Mouse (Mus musculus) CH12.LX (cell line): ENCODE results near the gene Gm39653.

Experiments
- CHD2 ChIP-seq: IDR thresholded peaks from 2 replicates; pipeline ENCODE4 v1.6.1; 2011; ENCODE audit warnings: low read length, improper control_type of control experiment
- MAX ChIP-seq: IDR thresholded peaks from 2 replicates; pipeline ENCODE4 v1.6.1; 2011; ENCODE audit warnings: low read length, improper control_type of control experiment
- POLR2A ChIP-seq: IDR thresholded peaks from 2 replicates; pipeline ENCODE4 v1.6.1; 2011; ENCODE audit warnings: low read depth, mild to moderate bottlenecking, improper control_type of control experiment, low read length

- TF ChIP-seq CHD2 (no peak), POLR2A (no peak), MAX (no peak)
Observed at GRCm38 (mm10) chr1:63572229-63572628, 43.5 kb upstream of the Gm39653 start.
